Mouse (Mus musculus) frontal cortex, adult (tissue): ENCODE results near the gene Adk.
"Not testable (repeated sequence)": the region's sequence is repeated elsewhere in the genome, so short reads cannot be mapped to it uniquely, and the experiment has no call there.

Experiments used
- ATAC-seq: cut with Nextera tagmentation; 2 replicates; pipeline ENCODE4 v1.9.2; 2017; ENCODE audit warnings: mild to moderate bottlenecking, moderate library complexity, mixed read lengths; ENCODE audit not compliant: low TSS enrichment

Gene Adk

GRCm38 (mm10) chr14:21433415-21433814 is 381.0 kb downstream of the Adk start:
- no peak for ATAC-seq

GRCm38 (mm10) chr14:21433995-21434394 is 381.6 kb downstream of the Adk start:
- ATAC-seq = no peak

GRCm38 (mm10) chr14:21434686-21435085 is 382.3 kb downstream of the Adk start:
- ATAC-seq = no peak

GRCm38 (mm10) chr14:21439785-21440184 is 387.4 kb downstream of the Adk start:
- ATAC-seq = no peak

GRCm38 (mm10) chr14:21440526-21440925 is 388.2 kb downstream of the Adk start:
- no peak for ATAC-seq

- no peak for ATAC-seq
Measured at GRCm38 (mm10) chr14:21441772-21442533, 389.6 kb downstream of the Adk start.

GRCm38 (mm10) chr14:21452581-21452980 is 400.2 kb downstream of the Adk start:
- ATAC-seq = no peak

- no peak for ATAC-seq
Measured at GRCm38 (mm10) chr14:21453896-21454295, 401.5 kb downstream of the Adk start.

- ATAC-seq = no peak
Measured at GRCm38 (mm10) chr14:21455654-21456350, 403.4 kb downstream of the Adk start.

GRCm38 (mm10) chr14:21456526-21456925 is 404.2 kb downstream of the Adk start:
- ATAC-seq = no peak

- ATAC-seq = no peak
Measured at GRCm38 (mm10) chr14:21457876-21458275, 405.5 kb downstream of the Adk start.

- ATAC-seq = no peak
Measured at GRCm38 (mm10) chr14:21458696-21459095, 406.3 kb downstream of the Adk start.

GRCm38 (mm10) chr14:21459163-21459562 is 406.8 kb downstream of the Adk start:
- ATAC-seq = no peak

- no peak for ATAC-seq
Measured at GRCm38 (mm10) chr14:21462398-21462797, 410.0 kb downstream of the Adk start.

GRCm38 (mm10) chr14:21463117-21463712 is 410.8 kb downstream of the Adk start:
- no peak for ATAC-seq

- ATAC-seq = no peak
Measured at GRCm38 (mm10) chr14:21470386-21470785, 418.0 kb downstream of the Adk start.

GRCm38 (mm10) chr14:21471975-21472374 is 419.6 kb downstream of the Adk start:
- no peak for ATAC-seq

- ATAC-seq = not testable (repeated sequence)
Measured at GRCm38 (mm10) chr14:21474593-21475132, 422.3 kb downstream of the Adk start.

- no peak for ATAC-seq
Measured at GRCm38 (mm10) chr14:21477181-21477580, 424.8 kb downstream of the Adk start.

- ATAC-seq = no peak
Measured at GRCm38 (mm10) chr14:21479566-21479965, 427.2 kb downstream of the Adk start.

GRCm38 (mm10) chr14:21480191-21480590 is 427.8 kb downstream of the Adk start:
- ATAC-seq = no peak

- no peak for ATAC-seq
Measured at GRCm38 (mm10) chr14:21481231-21481630, 428.9 kb downstream of the Adk start, which contains the start of gene Kat6b. Kat6b (plus strand) TSS chr14:21481434.

- no peak for ATAC-seq
Measured at GRCm38 (mm10) chr14:21484199-21484598, 431.8 kb downstream of the Adk start.
